Mouse (Mus musculus) bone marrow, adult 2 months (tissue): ENCODE measurements around the gene Robo1.

Source experiments
- CTCF ChIP-seq: fragments of 200-500 bp; IDR thresholded peaks from 2 replicates; pipeline ENCODE4 v1.5.1; 2011; ENCODE audit warnings: low read length, control low read depth; ENCODE audit not compliant: control insufficient read depth, insufficient read depth
- POLR2A ChIP-seq: fragments of 200-500 bp; IDR thresholded peaks from 2 replicates; pipeline ENCODE4 v1.6.1; 2011; ENCODE audit warnings: low read depth, mild to moderate bottlenecking, control low read depth, low read length, borderline replicate concordance; ENCODE audit not compliant: control insufficient read depth

DNA sequence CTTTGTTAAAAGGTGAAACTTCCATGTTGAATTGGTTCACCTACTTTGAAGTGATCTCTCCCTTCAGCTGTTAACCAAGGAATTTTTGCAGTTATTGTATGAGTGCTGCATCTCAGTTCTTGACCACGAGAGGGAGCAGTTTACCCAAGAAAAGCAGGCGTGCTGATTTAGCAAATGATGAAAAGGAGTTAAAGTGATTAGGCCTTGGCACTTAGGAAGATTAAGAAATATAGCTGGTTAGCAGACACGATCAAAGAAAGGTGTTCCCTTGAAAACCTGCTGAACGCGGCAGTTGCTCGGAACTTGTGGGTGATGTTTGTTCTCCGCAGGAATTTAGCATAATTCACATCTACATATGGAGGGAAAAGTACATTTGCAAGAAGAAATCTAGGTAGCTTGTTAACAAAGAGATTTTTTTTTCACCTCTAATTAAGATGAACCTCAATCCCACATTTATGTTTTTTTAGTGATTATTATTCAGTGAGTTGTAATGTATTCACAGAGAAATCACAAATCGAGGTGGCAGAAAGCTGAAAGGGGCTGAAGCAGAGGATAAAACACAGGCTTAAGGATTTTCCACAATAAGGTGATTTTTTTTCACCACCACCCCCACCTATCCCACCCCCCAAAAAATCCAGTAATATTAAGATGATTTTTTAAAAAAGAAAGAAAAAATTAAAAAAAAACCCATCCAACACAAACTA lies 687.3 kb downstream of the Robo1 start:
- no peak for TF ChIP-seq POLR2A
- no peak for TF ChIP-seq CTCF
